Mouse (Mus musculus) brain, embryonic 14.5 days (tissue): ENCODE results near the gene Coro1b.

Experiments used
- CTCF ChIP-seq: fragments of 200-500 bp; IDR thresholded peaks from 2 replicates; pipeline ENCODE4 v1.5.1; 2012; ENCODE audit warnings: inconsistent platforms, mild to moderate bottlenecking, moderate library complexity, borderline replicate concordance; ENCODE audit not compliant: insufficient read depth, insufficient read length; ENCODE audit errors: extremely low read depth
- POLR2A ChIP-seq: fragments of 200-500 bp; IDR thresholded peaks from 2 replicates; pipeline ENCODE4 v1.6.1; 2012; ENCODE audit warnings: mild to moderate bottlenecking, inconsistent platforms, borderline replicate concordance; ENCODE audit not compliant: poor library complexity, insufficient read depth, insufficient read length, severe bottlenecking; ENCODE audit errors: extremely low read depth

- no peak for TF ChIP-seq CTCF
- no peak for TF ChIP-seq POLR2A
These were observed 54.7 kb downstream of the Coro1b start for GRCm38 (mm10) chr19:4203148-4203547.
